Mouse (Mus musculus): ENCODE results near the gene Spc25. TPM values are rescaled to one million over a fixed set of nuclear protein-coding genes. Genes with fewer than 3 reads are reported as not detected.

The Spc25 gene
- total and polyA plus RNA-seq, 2 experiments from 2014 or later = 8.7 to 12.9 TPM

DNA sequence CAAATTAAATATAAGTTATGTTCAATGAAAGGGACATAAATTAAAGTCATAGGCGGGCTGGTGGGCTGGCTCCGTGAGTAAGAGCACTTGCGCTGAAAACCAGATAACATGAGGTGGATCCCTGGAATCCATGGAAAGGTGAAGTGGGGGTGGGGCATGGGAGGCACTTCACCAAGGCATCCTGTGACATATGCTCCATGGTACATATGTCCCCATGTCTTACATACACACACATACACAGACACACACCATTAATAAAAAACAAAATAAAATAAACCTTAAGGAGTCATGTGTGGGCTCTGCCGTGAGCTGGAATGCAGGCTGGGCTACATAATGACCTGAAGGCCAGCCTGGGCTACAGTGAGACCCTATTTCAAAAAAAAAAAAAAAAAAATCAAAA, 26.3 kb downstream of the Spc25 start:
- H3K27me3 ChIP-seq (ENCODE audit: insufficient read depth, low read length) = no peaks in the 10 kb centered on the region
- no peaks in the 10 kb centered on the region for H3K36me3 ChIP-seq (ENCODE audit: insufficient read depth, low read length)
- no peak for ATAC-seq (ENCODE audit: low FRiP score)
- H3K4me3 ChIP-seq (ENCODE audit: low read depth, low read length) = no peak overlapping the region
- H3K4me1 ChIP-seq (ENCODE audit: insufficient read depth, low read length) = no peaks in the 10 kb centered on the region
- 95% methylated on average over 4 of the region's 4 CpGs for WGBS
- H3K27ac ChIP-seq (ENCODE audit: low read depth, low read length) = no peak overlapping the region
- DNase-seq (ENCODE audit: low spot score) = no peak
- no peaks in the 10 kb centered on the region for H3K9me3 ChIP-seq (ENCODE audit: low read length)
- no peak for TF ChIP-seq CTCF (IDR thresholded peaks at IDR 0.05)
- H3K9ac ChIP-seq (replicated peaks; ENCODE audit: low read length, poor library complexity, severe bottlenecking) = no peak overlapping the region
- no peak overlapping the region for H3K4me2 ChIP-seq (ENCODE audit: low read depth, low read length, poor library complexity, severe bottlenecking)

GRCm38 (mm10) chr2:69175296-69175695, 30.7 kb downstream of the Spc25 start:
- Histone ChIP-seq H3K4me3 (ENCODE audit: low read depth, low read length) (no peak overlapping the region), H3K9ac (replicated peaks; ENCODE audit: low read length, poor library complexity, severe bottlenecking) (no peak overlapping the region), H3K27me3 (ENCODE audit: insufficient read depth, low read length) (no peaks in the 10 kb centered on the region), H3K36me3 (ENCODE audit: insufficient read depth, low read length) (no peaks in the 10 kb centered on the region), H3K4me1 (ENCODE audit: insufficient read depth, low read length) (no peaks in the 10 kb centered on the region), H3K4me2 (ENCODE audit: low read depth, low read length, poor library complexity, severe bottlenecking) (no peak overlapping the region), H3K9me3 (ENCODE audit: low read length) (no peaks in the 10 kb centered on the region), H3K27ac (ENCODE audit: low read depth, low read length) (no peak overlapping the region)
- ATAC-seq (ENCODE audit: low FRiP score) (no peak), DNase-seq (ENCODE audit: low spot score) (no peak)
- no peak for TF ChIP-seq CTCF (IDR thresholded peaks at IDR 0.05)
- WGBS = 47% methylated on average over 5 of the region's 5 CpGs

GRCm38 (mm10) chr2:69170395-69171077, 35.5 kb downstream of the Spc25 start:
- WGBS = 64% methylated on average over 9 of the region's 9 CpGs
- Histone ChIP-seq H3K36me3 (ENCODE audit: insufficient read depth, low read length) (no peaks in the 10 kb centered on the region), H3K9me3 (ENCODE audit: low read length) (no peaks in the 10 kb centered on the region), H3K4me2 (ENCODE audit: low read depth, low read length, poor library complexity, severe bottlenecking) (no peak overlapping the region), H3K4me3 (ENCODE audit: low read depth, low read length) (no peak overlapping the region), H3K9ac (replicated peaks; ENCODE audit: low read length, poor library complexity, severe bottlenecking) (no peak overlapping the region), H3K27me3 (ENCODE audit: insufficient read depth, low read length) (no peaks in the 10 kb centered on the region), H3K4me1 (ENCODE audit: insufficient read depth, low read length) (no peaks in the 10 kb centered on the region), H3K27ac (ENCODE audit: low read depth, low read length) (no peak overlapping the region)
- DNase-seq (ENCODE audit: low spot score) = no peak
- no peak for ATAC-seq (ENCODE audit: low FRiP score)
- no peak for TF ChIP-seq CTCF (IDR thresholded peaks at IDR 0.05)

GRCm38 (mm10) chr2:69158907-69159306, 47.1 kb downstream of the Spc25 start:
- ATAC-seq (ENCODE audit: low FRiP score) = no peak
- no peak for TF ChIP-seq CTCF (IDR thresholded peaks at IDR 0.05)

DNA sequence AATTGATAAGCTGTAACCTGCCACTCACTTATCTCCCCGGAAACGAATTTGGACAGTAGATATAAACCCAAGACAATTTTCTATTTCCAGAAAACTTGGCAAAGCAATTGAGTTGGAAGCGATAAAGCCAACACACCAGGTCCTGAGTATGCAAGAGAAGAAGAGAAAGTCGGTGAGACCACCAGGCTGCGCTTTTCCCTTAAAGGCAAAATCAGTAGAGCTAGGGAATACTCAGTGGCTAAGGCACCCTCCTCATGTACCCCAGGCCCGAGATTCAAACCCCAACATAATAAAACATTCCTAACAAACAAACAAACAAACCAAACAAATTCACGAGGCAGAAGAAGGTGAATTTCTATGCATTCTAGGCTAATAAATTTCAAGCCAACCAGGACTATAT, 49.7 kb downstream of the Spc25 start:
- WGBS = 73% methylated on average over 7 of the region's 7 CpGs
- Histone ChIP-seq H3K36me3 (ENCODE audit: insufficient read depth, low read length) (no peaks in the 10 kb centered on the region), H3K9me3 (ENCODE audit: low read length) (no peaks in the 10 kb centered on the region), H3K27ac (ENCODE audit: low read depth, low read length) (no peak overlapping the region), H3K4me2 (ENCODE audit: low read depth, low read length, poor library complexity, severe bottlenecking) (no peak overlapping the region), H3K9ac (replicated peaks; ENCODE audit: low read length, poor library complexity, severe bottlenecking) (no peak overlapping the region), H3K4me3 (ENCODE audit: low read depth, low read length) (no peak overlapping the region), H3K27me3 (ENCODE audit: insufficient read depth, low read length) (no peaks in the 10 kb centered on the region), H3K4me1 (ENCODE audit: insufficient read depth, low read length) (no peaks in the 10 kb centered on the region)
- DNase-seq (ENCODE audit: low spot score) (no peak), ATAC-seq (ENCODE audit: low FRiP score) (no peak)
- no peak for TF ChIP-seq CTCF (IDR thresholded peaks at IDR 0.05)

More at GRCm38 (mm10) chr2:69158907-69159306, 47.1 kb downstream of the Spc25 start:
- H3K27me3 ChIP-seq (ENCODE audit: insufficient read depth, low read length) = no peaks in the 10 kb centered on the region
- no peak overlapping the region for H3K4me2 ChIP-seq (ENCODE audit: low read depth, low read length, poor library complexity, severe bottlenecking)
- no peak overlapping the region for H3K4me3 ChIP-seq (ENCODE audit: low read depth, low read length)
- H3K4me1 ChIP-seq (ENCODE audit: insufficient read depth, low read length) = peaks cover 3% of the 10 kb centered on the region; the same call in 1 of the 2 replicates
- H3K36me3 ChIP-seq (ENCODE audit: insufficient read depth, low read length) = no peaks in the 10 kb centered on the region
- no peaks in the 10 kb centered on the region for H3K9me3 ChIP-seq (ENCODE audit: low read length)
- no peak overlapping the region for H3K27ac ChIP-seq (ENCODE audit: low read depth, low read length)
- no peak overlapping the region for H3K9ac ChIP-seq (replicated peaks; ENCODE audit: low read length, poor library complexity, severe bottlenecking)
- DNase-seq (ENCODE audit: low spot score) = no peak

GRCm38 (mm10) chr2:69155861-69156260, 50.1 kb downstream of the Spc25 start:
- Histone ChIP-seq H3K4me1 (ENCODE audit: insufficient read depth, low read length) (no peaks in the 10 kb centered on the region), H3K27ac (ENCODE audit: low read depth, low read length) (no peak overlapping the region), H3K9ac (replicated peaks; ENCODE audit: low read length, poor library complexity, severe bottlenecking) (no peak overlapping the region), H3K9me3 (ENCODE audit: low read length) (no peaks in the 10 kb centered on the region), H3K27me3 (ENCODE audit: insufficient read depth, low read length) (no peaks in the 10 kb centered on the region), H3K4me2 (ENCODE audit: low read depth, low read length, poor library complexity, severe bottlenecking) (no peak overlapping the region), H3K4me3 (ENCODE audit: low read depth, low read length) (no peak overlapping the region), H3K36me3 (ENCODE audit: insufficient read depth, low read length) (no peaks in the 10 kb centered on the region)
- no peak for TF ChIP-seq CTCF (IDR thresholded peaks at IDR 0.05)
- no peak for DNase-seq (ENCODE audit: low spot score)
- 77% methylated on average over 3 of the region's 3 CpGs for WGBS
- no peak for ATAC-seq (ENCODE audit: low FRiP score)

Measured in midbrain, postnatal 0 days (tissue).